Mouse (Mus musculus): ENCODE results near the gene Snu13.

DNA sequence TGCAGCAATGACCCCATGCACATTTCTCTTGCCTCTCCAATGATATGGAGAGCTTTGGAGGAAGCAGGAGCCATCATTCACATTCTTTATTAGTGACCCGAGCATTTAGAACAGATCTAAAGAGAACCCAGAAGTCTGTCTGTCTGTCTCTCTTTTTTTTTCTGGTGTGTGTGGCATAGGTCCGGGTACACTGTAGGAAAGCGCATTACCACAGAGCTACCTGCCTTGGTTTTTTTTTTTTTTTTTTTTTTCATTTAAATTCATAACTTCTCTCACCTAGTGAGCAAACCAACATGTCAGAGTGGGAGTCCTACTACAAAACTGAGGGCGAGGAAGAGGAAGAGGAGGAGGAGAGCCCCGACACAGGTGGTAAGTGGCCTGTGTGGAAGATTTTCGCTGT, 30.6 kb downstream of the Snu13 start:
- TF ChIP-seq POLR2A (IDR thresholded peaks at IDR 0.05; ENCODE audit: control insufficient read depth, extremely low read depth, insufficient read depth, low read length, poor library complexity) (no peak), CTCF (IDR thresholded peaks at IDR 0.05; ENCODE audit: borderline replicate concordance, control insufficient read depth, extremely low read depth, insufficient read depth, low read length, poor library complexity) (no peak)
